Mouse (Mus musculus) heart, adult 2 months (tissue): ENCODE measurements around the gene Galnt15. TPM values are rescaled to one million over a fixed set of nuclear protein-coding genes. Genes with fewer than 3 reads are reported as not detected.

ENCODE experiments used
- DNase-seq, 2 experiments: peaks; one replicate each; pipeline ENCODE4 v3.0.0; 2021
- H3K27ac ChIP-seq: fragments of 200-600 bp; 2 replicates; pipeline ENCODE4 v1.8.1; 2022
- H3K27me3 ChIP-seq: fragments of 200-500 bp; 2 replicates; pipeline ENCODE4 v1.6.1; 2012; ENCODE audit warnings: mild to moderate bottlenecking, low read length, inconsistent platforms, mixed read lengths; ENCODE audit not compliant: control insufficient read depth, insufficient read depth
- H3K36me3 ChIP-seq: fragments of 200-500 bp; 2 replicates; pipeline ENCODE4 v1.6.1; 2012; ENCODE audit warnings: low read length, inconsistent platforms; ENCODE audit not compliant: control insufficient read depth, insufficient read depth
- H3K4me1 ChIP-seq: fragments of 200-500 bp; 2 replicates; pipeline ENCODE4 v1.6.1; 2011; ENCODE audit warnings: low read length; ENCODE audit not compliant: control insufficient read depth, insufficient read depth
- H3K4me3 ChIP-seq: fragments of 200-600 bp; 2 replicates; pipeline ENCODE4 v1.8.1; 2022
- H3K79me2 ChIP-seq: fragments of 200-500 bp; replicated peaks from 2 replicates; pipeline ENCODE4 v1.6.1; 2012; ENCODE audit warnings: mild to moderate bottlenecking, inconsistent platforms, low read length, moderate library complexity, mixed read lengths; ENCODE audit not compliant: control insufficient read depth, insufficient read depth
- H3K9ac ChIP-seq: fragments of 200-500 bp; 2 replicates; pipeline ENCODE4 v1.6.1; 2012; ENCODE audit warnings: low read depth, mild to moderate bottlenecking, control low read depth, inconsistent platforms, low read length, mixed read lengths
- CTCF ChIP-seq: fragments of 200-600 bp; IDR thresholded peaks from 2 replicates; pipeline ENCODE4 v1.8.1; 2022; ENCODE audit warnings: antibody characterized with exemption, mild to moderate bottlenecking, moderate library complexity
- EP300 ChIP-seq: fragments of 200-500 bp; IDR thresholded peaks from 2 replicates; pipeline ENCODE4 v1.6.1; 2011; ENCODE audit warnings: low read depth, low read length, control low read depth; ENCODE audit not compliant: insufficient read depth
- POLR2A ChIP-seq: fragments of 200-500 bp; IDR thresholded peaks from 2 replicates; pipeline ENCODE4 v1.6.1; 2011; ENCODE audit warnings: mild to moderate bottlenecking, low read depth, low read length, control low read depth; ENCODE audit not compliant: insufficient read depth
- WGBS: fragments of 180-500 bp; shearing (Covaris S2); methylation state at CpG from one replicate; pipeline ENCODE4 v1.1.7; 2018; 5-methylcytosine and 5-hydroxymethylcytosine counted together
- intact Hi-C: fragments of 180-260 bp; cut with DNase I; formaldehyde crosslinking; loops from one replicate; pipeline ENCODE4 v1.15.1; 2025
- polyA plus RNA-seq: library from polyadenylated mRNA; depleted of rRNA; stranded (reverse); fragments of >200 nt; gene quantifications from 2 replicates; pipeline ENCODE4 v1.2.3, GENCODE M21; 2012
- total RNA-seq, 2 experiments: library from RNA; stranded (reverse); gene quantifications; 2 replicates each; pipeline ENCODE4 v1.2.3; 2021

Galnt15 gene
- total and polyA plus RNA-seq, 3 experiments: 10.1 to 18.1 (median 11.2) TPM

GRCm38 (mm10) chr14:32042108-32042507, 13.3 kb downstream of the Galnt15 start:
- intact Hi-C loops: no loop called here
- Histone ChIP-seq H3K9ac (no peak overlapping the region), H3K27me3 (no peaks in the 10 kb centered on the region), H3K79me2 (no peaks in the 10 kb centered on the region), H3K4me1 (peaks cover 6% of the 10 kb centered on the region), H3K27ac (no peak overlapping the region), H3K36me3 (no peaks in the 10 kb centered on the region; the same call in 1 of the 2 replicates), H3K4me3 (no peak overlapping the region)
- WGBS: 56% methylated on average over 5 of the region's 5 CpGs
- TF ChIP-seq POLR2A (no peak), EP300 (no peak), CTCF (no peak)
- no peak for DNase-seq

- TF ChIP-seq POLR2A (no peak), CTCF (no peak), EP300 (no peak)
- intact Hi-C loops: no loop called here
- H3K9ac ChIP-seq: no peak overlapping the region
Observed at GRCm38 (mm10) chr14:32046357-32046756, 17.6 kb downstream of the Galnt15 start.

GRCm38 (mm10) chr14:32050171-32050570, 21.4 kb downstream of the Galnt15 start:
- H3K4me3 ChIP-seq: no peak overlapping the region
- intact Hi-C loops: no loop called here
- H3K27me3 ChIP-seq: no peaks in the 10 kb centered on the region
- TF ChIP-seq POLR2A: no peak
- no peak for TF ChIP-seq EP300
- no peak for TF ChIP-seq CTCF
- no peaks in the 10 kb centered on the region; the same call in 1 of the 2 replicates for H3K36me3 ChIP-seq
- no peaks in the 10 kb centered on the region for H3K79me2 ChIP-seq
- H3K27ac ChIP-seq: no peak overlapping the region
- DNase-seq: no peak
- 76% methylated on average over 6 of the region's 6 CpGs for WGBS
- H3K4me1 ChIP-seq: peaks cover 6% of the 10 kb centered on the region
- H3K9ac ChIP-seq: no peak overlapping the region

More at GRCm38 (mm10) chr14:32046357-32046756, 17.6 kb downstream of the Galnt15 start:
- Histone ChIP-seq H3K36me3 (no peaks in the 10 kb centered on the region; the same call in 1 of the 2 replicates), H3K4me3 (no peak overlapping the region), H3K4me1 (peaks cover 6% of the 10 kb centered on the region), H3K79me2 (no peaks in the 10 kb centered on the region), H3K27me3 (no peaks in the 10 kb centered on the region), H3K27ac (no peak overlapping the region; the same call in 1 of the 2 replicates)
- peak in 1 of 2 experiments; percentile 39 for DNase-seq
- WGBS: 44% methylated on average over 8 of the region's 8 CpGs

GRCm38 (mm10) chr14:32053895-32054294, 25.1 kb downstream of the Galnt15 start:
- Histone ChIP-seq H3K36me3 (no peaks in the 10 kb centered on the region), H3K4me3 (no peak overlapping the region), H3K27me3 (no peaks in the 10 kb centered on the region), H3K4me1 (peaks cover 8% of the 10 kb centered on the region), H3K27ac (no peak overlapping the region), H3K79me2 (no peaks in the 10 kb centered on the region), H3K9ac (no peak overlapping the region)
- no peak for TF ChIP-seq POLR2A
- TF ChIP-seq CTCF: no peak
- TF ChIP-seq EP300: no peak
- intact Hi-C loops: no loop called here
- WGBS: 73% methylated on average over 5 of the region's 5 CpGs
- no peak for DNase-seq

GRCm38 (mm10) chr14:32054788-32055187, 26.0 kb downstream of the Galnt15 start:
- Histone ChIP-seq H3K36me3 (no peaks in the 10 kb centered on the region), H3K27ac (no peak overlapping the region), H3K4me1 (peaks cover 8% of the 10 kb centered on the region), H3K9ac (no peak overlapping the region), H3K79me2 (no peaks in the 10 kb centered on the region), H3K4me3 (no peak overlapping the region), H3K27me3 (no peaks in the 10 kb centered on the region)
- DNase-seq: no peak
- 81% methylated on average over 10 of the region's 10 CpGs for WGBS
- intact Hi-C loops: no loop called here
- TF ChIP-seq EP300 (no peak), CTCF (no peak), POLR2A (no peak)

- Histone ChIP-seq H3K27me3 (no peaks in the 10 kb centered on the region), H3K36me3 (no peaks in the 10 kb centered on the region), H3K27ac (peak overlapping the region; percentile 54), H3K9ac (no peak overlapping the region), H3K4me1 (peaks cover 8% of the 10 kb centered on the region), H3K79me2 (no peaks in the 10 kb centered on the region), H3K4me3 (no peak overlapping the region)
- intact Hi-C loops: loop anchor here (2.0 kb wide), 2 partner anchors 21 to 23 kb away; no protein-coding TSS in a partner anchor
- peak in 1 of 2 experiments; percentile 49 for DNase-seq
- WGBS: 26% methylated on average over 8 of the region's 8 CpGs
- TF ChIP-seq CTCF: no peak
- TF ChIP-seq EP300: no peak; the same call in 1 of the 2 replicates
- no peak for TF ChIP-seq POLR2A
Observed at GRCm38 (mm10) chr14:32055781-32056180, 27.0 kb downstream of the Galnt15 start.
